Mouse (Mus musculus): Measurements from ENCODE around the gene Gpr180. TPM values are rescaled to one million over a fixed set of nuclear protein-coding genes. Genes with fewer than 3 reads are reported as not detected.
"Not testable (repeated sequence)": the region's sequence is repeated elsewhere in the genome, so short reads cannot be mapped to it uniquely, and the experiment has no call there.

Gpr180 gene
- polyA plus RNA-seq (2014; fragmentation: Nextera tagmentation; extraction: Ambion mirVana), result 47.5 and 51.7 TPM in 2 replicates

- Histone ChIP-seq H3K27ac (peak within 1 kb of the TSS; percentile 80), H3K9me3 (ENCODE audit: control insufficient read depth, low read length) (no peaks in the 10 kb centered on the region), H3K27me3 (ENCODE audit: control insufficient read depth, insufficient read depth, low read length) (no peaks in the 10 kb centered on the region), H3K4me2 (replicated peaks) (peak within 1 kb of the TSS; percentile 96), H3K4me1 (replicated peaks; ENCODE audit: control insufficient read depth, insufficient read depth, low read length) (peaks cover 26% of the 10 kb centered on the region), H3K36me3 (replicated peaks; ENCODE audit: control insufficient read depth, insufficient read depth) (peaks cover 18% of the 10 kb centered on the region), H3K9ac (peak within 1 kb of the TSS; percentile 84), H3K4me3 (replicated peaks; ENCODE audit: low read length) (peak within 1 kb of the TSS; percentile 96)
- peak; percentile 96 for DNase-seq (ENCODE audit: low spot score)
- ATAC-seq (ENCODE audit: low FRiP score), result peak; percentile 96
- WGBS, result under 1% methylated on average over 71 of the region's 77 CpGs
Measured at GRCm38 (mm10) chr14:118136744-118137452, at the start of gene Gpr180. Gene Gpr180, plus strand, starts transcription at chr14:118137158.

GRCm38 (mm10) chr14:118088437-118089207 lies 48.3 kb upstream of the Gpr180 start:
- peak; percentile 46 for ATAC-seq (ENCODE audit: low FRiP score)

GRCm38 (mm10) chr14:118089215-118089805 lies 47.6 kb upstream of the Gpr180 start:
- Histone ChIP-seq H3K9me3 (ENCODE audit: control insufficient read depth, low read length) (no peaks in the 10 kb centered on the region), H3K27me3 (ENCODE audit: control insufficient read depth, insufficient read depth, low read length) (no peaks in the 10 kb centered on the region), H3K27ac (peak overlapping the region; percentile 54; the same call in 1 of the 2 replicates), H3K36me3 (replicated peaks; ENCODE audit: control insufficient read depth, insufficient read depth) (no peaks in the 10 kb centered on the region), H3K4me2 (replicated peaks) (peak overlapping the region; percentile 52), H3K4me3 (replicated peaks; ENCODE audit: low read length) (peak overlapping the region; percentile 53), H3K9ac (peak overlapping the region; percentile 52), H3K4me1 (replicated peaks; ENCODE audit: control insufficient read depth, insufficient read depth, low read length) (0 out of 2 replicates have a peak, but pooled peaks cover 4% of the 10 kb centered on the region)
- DNase-seq (ENCODE audit: low spot score) (peak; percentile 93), ATAC-seq (ENCODE audit: low FRiP score) (peak; percentile 74)
- under 1% methylated on average over 44 of the region's 44 CpGs for WGBS

More at GRCm38 (mm10) chr14:118088437-118089207, 48.3 kb upstream of the Gpr180 start:
- Histone ChIP-seq H3K9me3 (ENCODE audit: control insufficient read depth, low read length) (no peaks in the 10 kb centered on the region), H3K36me3 (replicated peaks; ENCODE audit: control insufficient read depth, insufficient read depth) (no peaks in the 10 kb centered on the region), H3K9ac (peak overlapping the region; percentile 52), H3K4me2 (replicated peaks) (peak overlapping the region; percentile 52), H3K4me3 (replicated peaks; ENCODE audit: low read length) (peak overlapping the region; percentile 53), H3K27me3 (ENCODE audit: control insufficient read depth, insufficient read depth, low read length) (no peaks in the 10 kb centered on the region), H3K4me1 (replicated peaks; ENCODE audit: control insufficient read depth, insufficient read depth, low read length) (0 out of 2 replicates have a peak, but pooled peaks cover 4% of the 10 kb centered on the region), H3K27ac (peak overlapping the region; percentile 54; the same call in 1 of the 2 replicates)
- no peak for DNase-seq (ENCODE audit: low spot score)
- WGBS, result 5% methylated on average over 22 of the region's 22 CpGs

- DNase-seq (ENCODE audit: low spot score) (peak; percentile 52), ATAC-seq (ENCODE audit: low FRiP score) (peak; percentile 34; the same call in 1 of the 2 replicates)
- under 1% methylated on average over 18 of the region's 18 CpGs for WGBS
- Histone ChIP-seq H3K4me1 (replicated peaks; ENCODE audit: control insufficient read depth, insufficient read depth, low read length) (0 out of 2 replicates have a peak, but pooled peaks cover 4% of the 10 kb centered on the region), H3K27me3 (ENCODE audit: control insufficient read depth, insufficient read depth, low read length) (no peaks in the 10 kb centered on the region), H3K9me3 (ENCODE audit: control insufficient read depth, low read length) (no peaks in the 10 kb centered on the region), H3K36me3 (replicated peaks; ENCODE audit: control insufficient read depth, insufficient read depth) (no peaks in the 10 kb centered on the region), H3K4me3 (replicated peaks; ENCODE audit: low read length) (peak overlapping the region; percentile 53), H3K27ac (no peak overlapping the region; the same call in 1 of the 2 replicates), H3K4me2 (replicated peaks) (peak overlapping the region; percentile 52), H3K9ac (peak overlapping the region; percentile 52)
Measured at GRCm38 (mm10) chr14:118089806-118090392, 47.1 kb upstream of the Gpr180 start.

GRCm38 (mm10) chr14:118098265-118098664 lies 38.7 kb upstream of the Gpr180 start:
- no peaks in the 10 kb centered on the region for H3K36me3 ChIP-seq (replicated peaks; ENCODE audit: control insufficient read depth, insufficient read depth)
- H3K4me3 ChIP-seq (replicated peaks; ENCODE audit: low read length), result no peak overlapping the region
- no peaks in the 10 kb centered on the region for H3K4me1 ChIP-seq (replicated peaks; ENCODE audit: control insufficient read depth, insufficient read depth, low read length)
- 57% methylated on average over 2 of the region's 2 CpGs for WGBS
- no peak overlapping the region for H3K9ac ChIP-seq
- H3K4me2 ChIP-seq (replicated peaks), result no peak overlapping the region
- no peaks in the 10 kb centered on the region for H3K27me3 ChIP-seq (ENCODE audit: control insufficient read depth, insufficient read depth, low read length)
- no peak for DNase-seq (ENCODE audit: low spot score)
- H3K9me3 ChIP-seq (ENCODE audit: control insufficient read depth, low read length), result no peaks in the 10 kb centered on the region
- no peak for ATAC-seq (ENCODE audit: low FRiP score)
- H3K27ac ChIP-seq, result no peak overlapping the region

- no peaks in the 10 kb centered on the region for H3K36me3 ChIP-seq (replicated peaks; ENCODE audit: control insufficient read depth, insufficient read depth)
- whole genome bisulfite sequencing, result 84% methylated on average over 14 of the region's 14 CpGs
- H3K9ac ChIP-seq, result no peak overlapping the region
- H3K27ac ChIP-seq, result no peak overlapping the region
- no peak for DNase-seq (ENCODE audit: low spot score)
- no peaks in the 10 kb centered on the region for H3K4me1 ChIP-seq (replicated peaks; ENCODE audit: control insufficient read depth, insufficient read depth, low read length)
- no peak overlapping the region for H3K4me2 ChIP-seq (replicated peaks)
- ATAC-seq (ENCODE audit: low FRiP score), result no peak
- H3K4me3 ChIP-seq (replicated peaks; ENCODE audit: low read length), result no peak overlapping the region
- H3K27me3 ChIP-seq (ENCODE audit: control insufficient read depth, insufficient read depth, low read length), result no peaks in the 10 kb centered on the region
- no peaks in the 10 kb centered on the region for H3K9me3 ChIP-seq (ENCODE audit: control insufficient read depth, low read length)
Measured at GRCm38 (mm10) chr14:118101227-118101990, 35.5 kb upstream of the Gpr180 start.

- H3K4me3 ChIP-seq (replicated peaks; ENCODE audit: low read length); H3K27me3 ChIP-seq (ENCODE audit: control insufficient read depth, insufficient read depth, low read length); H3K4me2 ChIP-seq (replicated peaks); H3K27ac ChIP-seq; H3K4me1 ChIP-seq (replicated peaks; ENCODE audit: control insufficient read depth, insufficient read depth, low read length); H3K9me3 ChIP-seq (ENCODE audit: control insufficient read depth, low read length); ATAC-seq (ENCODE audit: low FRiP score); DNase-seq (ENCODE audit: low spot score); H3K9ac ChIP-seq: not testable (repeated sequence)
- peaks cover 14% of the 10 kb centered on the region for H3K36me3 ChIP-seq (replicated peaks; ENCODE audit: control insufficient read depth, insufficient read depth)
- WGBS, result 96% methylated on average over 2 of the region's 2 CpGs
Measured at GRCm38 (mm10) chr14:118107479-118107878, 29.5 kb upstream of the Gpr180 start.

GRCm38 (mm10) chr14:118113116-118113515 lies 23.8 kb upstream of the Gpr180 start:
- Histone ChIP-seq H3K4me1 (replicated peaks; ENCODE audit: control insufficient read depth, insufficient read depth, low read length) (no peaks in the 10 kb centered on the region), H3K36me3 (replicated peaks; ENCODE audit: control insufficient read depth, insufficient read depth) (peaks cover 68% of the 10 kb centered on the region), H3K27ac (no peak overlapping the region), H3K9me3 (ENCODE audit: control insufficient read depth, low read length) (no peaks in the 10 kb centered on the region), H3K4me2 (replicated peaks) (no peak overlapping the region), H3K27me3 (ENCODE audit: control insufficient read depth, insufficient read depth, low read length) (no peaks in the 10 kb centered on the region), H3K4me3 (replicated peaks; ENCODE audit: low read length) (no peak overlapping the region), H3K9ac (no peak overlapping the region)
- DNase-seq (ENCODE audit: low spot score) (no peak), ATAC-seq (ENCODE audit: low FRiP score) (no peak)
- 97% methylated on average over 6 of the region's 6 CpGs for WGBS

Data from hindbrain, embryonic 14.5 days (tissue).